Mouse (Mus musculus) limb, embryonic 15.5 days (tissue): ENCODE data around the gene Trim8. TPM values are rescaled to one million over a fixed set of nuclear protein-coding genes. Genes with fewer than 3 reads are reported as not detected.

ENCODE experiments used
- ATAC-seq: fragments of 200-750 bp; cut with Nextera tagmentation; 2 replicates; pipeline ENCODE4 v1.8.0; 2017; ENCODE audit warnings: low read depth, moderate TSS enrichment; ENCODE audit not compliant: insufficient number of reproducible peaks, low FRiP score, low TSS enrichment
- H3K27ac ChIP-seq: fragments of 300-500 bp; sonication (generic); 2 replicates; pipeline ENCODE4 v1.5.1; 2015; ENCODE audit warnings: moderate library complexity, mild to moderate bottlenecking, inconsistent platforms
- H3K27me3 ChIP-seq: fragments of 300-500 bp; sonication (generic); 2 replicates; pipeline ENCODE4 v1.6.1; 2015; ENCODE audit warnings: inconsistent platforms
- H3K36me3 ChIP-seq: fragments of 300-500 bp; sonication (generic); 2 replicates; pipeline ENCODE4 v1.6.1; 2015; ENCODE audit warnings: inconsistent platforms
- H3K4me1 ChIP-seq: fragments of 300-500 bp; sonication (generic); 2 replicates; pipeline ENCODE4 v1.6.1; 2015; ENCODE audit warnings: inconsistent platforms
- H3K4me2 ChIP-seq: fragments of 300-500 bp; sonication (generic); 2 replicates; pipeline ENCODE4 v1.6.1; 2015; ENCODE audit warnings: mild to moderate bottlenecking, inconsistent platforms
- H3K4me3 ChIP-seq: fragments of 300-500 bp; sonication (generic); 2 replicates; pipeline ENCODE4 v1.5.1; 2015; ENCODE audit warnings: mild to moderate bottlenecking, inconsistent platforms
- H3K9ac ChIP-seq: fragments of 300-500 bp; sonication (generic); 2 replicates; pipeline ENCODE4 v1.6.1; 2015; ENCODE audit warnings: inconsistent platforms
- H3K9me3 ChIP-seq: fragments of 300-500 bp; sonication (generic); 2 replicates; pipeline ENCODE4 v1.6.1; 2016; ENCODE audit warnings: inconsistent platforms
- WGBS: fragments of 180-500 bp; shearing (Covaris S2); methylation state at CpG from one replicate; pipeline ENCODE4 v1.1.7; 2015; 5-methylcytosine and 5-hydroxymethylcytosine counted together
- polyA plus RNA-seq: library from polyadenylated mRNA; unstranded; fragments of >200 nt; fragmentation: Nextera tagmentation; extraction: Ambion mirVana; gene quantifications from 2 replicates; pipeline ENCODE4 v1.2.1, GENCODE M21; 2015

The Trim8 gene
- polyA plus RNA-seq, 1 experiment from 2014 or later: 15.1 TPM

DNA sequence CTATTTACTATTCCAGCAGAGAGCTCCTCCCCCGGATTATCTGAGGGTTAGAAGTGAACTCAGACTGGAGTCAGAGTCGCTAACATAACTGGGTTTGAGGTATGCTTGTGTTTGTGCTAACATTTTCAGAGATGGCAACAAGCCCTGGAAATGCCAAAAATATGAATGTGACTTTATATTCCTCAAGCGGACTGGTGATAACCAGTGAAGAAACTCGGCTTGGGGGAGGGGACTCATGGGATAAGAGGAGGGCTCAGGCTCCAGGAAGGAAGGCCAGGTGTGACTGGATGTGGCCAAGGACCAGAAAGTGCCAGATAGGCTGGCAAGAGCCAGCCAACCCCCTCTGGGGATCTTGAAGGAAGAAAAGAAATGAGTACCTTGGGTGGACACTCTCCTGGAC lies 19.7 kb upstream of the Trim8 start:
- no peak for ATAC-seq
- H3K27ac ChIP-seq: no peak overlapping the region
- peaks cover 59% of the 10 kb centered on the region for H3K36me3 ChIP-seq
- WGBS: 39% methylated on average over 4 of the region's 4 CpGs
- no peak overlapping the region for H3K4me2 ChIP-seq
- peaks cover 70% of the 10 kb centered on the region for H3K4me1 ChIP-seq
- H3K9me3 ChIP-seq: no peaks in the 10 kb centered on the region
- no peaks in the 10 kb centered on the region for H3K27me3 ChIP-seq
- H3K9ac ChIP-seq: no peak overlapping the region
- H3K4me3 ChIP-seq: no peak overlapping the region

DNA sequence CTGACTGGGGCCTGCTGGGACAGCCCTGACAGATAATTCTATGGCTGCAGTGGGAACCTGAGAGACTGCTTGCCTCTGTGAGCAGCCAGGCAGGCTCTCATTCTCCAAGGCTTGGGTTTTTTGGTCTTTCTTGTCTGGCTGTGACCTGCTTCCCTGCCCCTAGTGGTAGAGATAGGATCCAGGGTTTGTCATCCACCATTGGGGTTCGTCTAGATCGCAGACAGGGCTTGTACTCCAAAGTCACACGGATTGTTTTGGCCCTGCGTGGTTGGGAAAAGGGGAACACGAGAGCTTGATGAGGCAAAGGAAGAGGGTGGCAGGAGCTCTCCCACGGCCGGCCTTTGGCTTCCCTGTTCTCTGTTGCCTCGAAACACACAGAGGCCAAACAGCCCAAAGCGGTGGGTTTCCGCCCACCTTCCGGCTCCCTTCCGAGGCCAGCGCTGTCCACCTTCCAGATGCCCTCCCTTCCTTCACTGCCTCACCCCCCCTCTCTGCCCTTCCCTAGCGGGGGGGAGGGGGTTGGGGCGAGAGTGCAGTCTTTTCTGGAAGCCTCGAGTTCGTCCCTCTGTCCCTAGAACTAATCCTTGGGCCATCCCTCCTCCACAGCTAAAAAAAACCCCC lies 18.5 kb upstream of the Trim8 start:
- ATAC-seq: no peak
- H3K27me3 ChIP-seq: no peaks in the 10 kb centered on the region
- H3K9me3 ChIP-seq: no peaks in the 10 kb centered on the region
- H3K4me1 ChIP-seq: peaks cover 60% of the 10 kb centered on the region
- no peak overlapping the region for H3K4me3 ChIP-seq
- no peak overlapping the region for H3K27ac ChIP-seq
- WGBS: 51% methylated on average over 17 of the region's 17 CpGs
- peaks cover 51% of the 10 kb centered on the region for H3K36me3 ChIP-seq
- H3K4me2 ChIP-seq: no peak overlapping the region
- no peak overlapping the region for H3K9ac ChIP-seq

DNA sequence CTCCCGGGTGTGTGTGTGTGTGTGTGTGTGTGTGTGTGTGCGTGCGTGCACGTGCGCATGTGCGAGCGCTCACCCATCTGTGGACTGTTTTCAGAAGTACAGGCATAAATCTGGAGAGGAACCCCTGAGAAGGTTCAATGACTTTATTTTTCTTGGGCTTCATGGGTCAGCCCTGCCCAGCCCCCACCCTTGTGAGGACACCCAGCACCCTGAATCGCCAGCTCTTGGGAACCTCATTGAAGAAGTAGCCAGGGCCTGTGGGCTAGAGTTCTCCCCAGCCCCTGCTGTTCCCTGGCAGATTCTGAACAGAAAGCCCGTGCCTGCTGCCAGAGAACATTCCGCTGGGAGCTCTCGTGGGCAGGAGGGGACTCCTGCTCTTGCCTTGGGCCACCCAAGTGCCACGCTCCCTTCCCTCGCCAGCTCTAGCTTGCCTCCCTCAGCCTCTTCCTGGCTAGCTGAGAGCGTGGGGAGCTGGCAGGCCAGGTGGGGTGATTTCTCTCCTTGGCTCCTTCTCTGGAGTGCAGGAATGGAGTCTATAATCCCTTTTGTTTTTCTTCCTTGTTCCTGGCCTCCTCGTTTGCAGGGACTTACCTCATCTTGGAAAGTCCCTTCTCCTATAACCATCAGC lies 17.7 kb upstream of the Trim8 start:
- H3K4me3 ChIP-seq: no peak overlapping the region
- H3K36me3 ChIP-seq: peaks cover 45% of the 10 kb centered on the region
- peaks cover 52% of the 10 kb centered on the region for H3K4me1 ChIP-seq
- ATAC-seq: no peak
- no peak overlapping the region for H3K4me2 ChIP-seq
- H3K9ac ChIP-seq: no peak overlapping the region
- H3K27me3 ChIP-seq: no peaks in the 10 kb centered on the region
- 66% methylated on average over 15 of the region's 15 CpGs for WGBS
- H3K9me3 ChIP-seq: no peaks in the 10 kb centered on the region
- peak overlapping the region; percentile 78 for H3K27ac ChIP-seq

DNA sequence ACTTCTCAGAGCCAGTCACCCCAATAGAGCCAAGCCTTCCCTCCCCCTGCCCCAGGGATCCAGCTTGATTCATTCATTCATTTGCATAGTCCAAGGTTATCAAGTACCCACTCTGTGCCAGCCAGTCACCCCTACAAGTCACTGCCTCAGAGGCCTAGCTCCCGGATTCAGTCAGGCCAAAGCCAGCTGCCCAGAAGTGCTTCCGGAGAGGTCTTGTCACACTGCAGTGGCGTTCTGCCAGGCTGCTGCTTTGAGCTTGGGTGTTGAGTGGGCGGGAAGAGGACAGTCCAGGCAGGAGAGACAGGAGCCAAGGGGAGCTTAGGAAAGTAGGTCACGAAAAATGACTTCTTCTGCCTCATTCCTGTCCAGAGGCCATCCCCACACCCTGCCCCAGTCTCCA lies 17.0 kb upstream of the Trim8 start:
- Histone ChIP-seq H3K27me3 (no peaks in the 10 kb centered on the region), H3K9ac (no peak overlapping the region), H3K4me1 (peaks cover 49% of the 10 kb centered on the region), H3K36me3 (peaks cover 40% of the 10 kb centered on the region), H3K4me2 (no peak overlapping the region), H3K4me3 (no peak overlapping the region), H3K27ac (peak overlapping the region; percentile 78), H3K9me3 (no peaks in the 10 kb centered on the region)
- ATAC-seq: no peak
- WGBS: 66% methylated on average over 5 of the region's 5 CpGs

DNA sequence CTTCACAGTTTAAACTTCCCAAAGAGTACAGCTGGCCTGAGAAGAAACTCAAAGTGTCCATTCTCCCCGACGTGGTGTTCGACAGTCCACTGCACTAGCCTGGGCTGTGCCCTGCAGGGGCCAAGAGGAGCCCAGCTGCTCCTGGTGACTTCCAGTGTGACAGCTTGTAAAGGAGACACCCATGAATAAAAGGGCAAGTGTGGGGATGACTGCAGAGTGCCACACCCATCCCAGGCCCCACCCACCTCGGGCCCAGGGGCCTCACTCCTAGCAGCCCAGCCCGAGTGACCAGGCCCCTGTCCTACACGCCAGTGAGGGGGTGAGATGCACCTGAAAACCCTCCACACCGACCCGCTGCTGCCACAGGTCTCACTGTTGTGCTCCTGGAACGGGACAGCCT lies 15.7 kb upstream of the Trim8 start:
- Histone ChIP-seq H3K36me3 (peaks cover 31% of the 10 kb centered on the region), H3K9me3 (no peaks in the 10 kb centered on the region), H3K4me3 (no peak overlapping the region), H3K4me1 (peaks cover 52% of the 10 kb centered on the region), H3K9ac (no peak overlapping the region), H3K27ac (no peak overlapping the region; the same call in 1 of the 2 replicates), H3K27me3 (no peaks in the 10 kb centered on the region), H3K4me2 (no peak overlapping the region)
- no peak for ATAC-seq
- 62% methylated on average over 9 of the region's 9 CpGs for WGBS

DNA sequence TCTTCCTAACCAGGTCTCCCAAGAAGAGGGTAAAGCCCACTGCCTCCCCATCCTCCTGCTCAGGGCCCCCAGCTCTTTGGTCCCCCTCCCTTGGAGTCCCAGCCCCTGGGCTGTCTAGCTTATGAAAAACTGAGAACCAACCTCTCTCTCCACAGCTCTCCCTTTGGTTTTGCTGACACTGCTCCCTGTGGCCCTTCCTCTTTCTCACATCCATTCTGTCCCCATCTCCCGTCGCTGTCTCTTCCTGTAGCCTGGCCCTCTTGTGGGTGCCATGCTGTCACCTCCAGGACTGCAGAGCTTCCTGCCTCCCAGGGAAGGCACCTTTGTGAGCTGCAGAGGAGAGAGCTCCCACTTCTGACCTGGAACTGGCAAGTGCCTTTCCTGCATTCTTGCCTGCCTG lies 14.8 kb upstream of the Trim8 start:
- Histone ChIP-seq H3K9ac (no peak overlapping the region), H3K27me3 (no peaks in the 10 kb centered on the region), H3K4me2 (no peak overlapping the region), H3K4me1 (peaks cover 48% of the 10 kb centered on the region), H3K9me3 (no peaks in the 10 kb centered on the region), H3K36me3 (peaks cover 28% of the 10 kb centered on the region), H3K4me3 (no peak overlapping the region), H3K27ac (peak overlapping the region; percentile 8; the same call in 1 of the 2 replicates)
- ATAC-seq: no peak
- WGBS: 48% methylated on average over 2 of the region's 2 CpGs

DNA sequence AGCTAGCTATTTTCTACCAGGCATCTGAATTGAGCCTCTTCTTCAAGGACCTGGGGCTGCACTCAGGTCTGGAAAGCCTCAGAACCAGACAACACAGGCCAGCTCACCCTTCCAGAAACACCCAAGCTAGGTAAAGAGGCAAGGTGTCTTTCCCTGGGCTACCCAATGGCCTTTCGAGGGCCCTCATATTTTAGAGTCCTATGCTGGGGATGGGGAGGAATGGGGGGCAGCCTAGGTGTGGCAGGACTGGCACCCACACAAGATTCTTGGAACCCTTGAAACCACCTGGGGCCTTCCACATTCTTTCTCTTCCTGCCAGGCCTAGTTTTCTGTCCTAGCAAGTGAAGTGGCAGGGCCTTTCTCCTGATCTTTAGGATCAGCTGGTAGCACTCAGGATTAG lies 12.1 kb upstream of the Trim8 start:
- no peak for ATAC-seq

DNA sequence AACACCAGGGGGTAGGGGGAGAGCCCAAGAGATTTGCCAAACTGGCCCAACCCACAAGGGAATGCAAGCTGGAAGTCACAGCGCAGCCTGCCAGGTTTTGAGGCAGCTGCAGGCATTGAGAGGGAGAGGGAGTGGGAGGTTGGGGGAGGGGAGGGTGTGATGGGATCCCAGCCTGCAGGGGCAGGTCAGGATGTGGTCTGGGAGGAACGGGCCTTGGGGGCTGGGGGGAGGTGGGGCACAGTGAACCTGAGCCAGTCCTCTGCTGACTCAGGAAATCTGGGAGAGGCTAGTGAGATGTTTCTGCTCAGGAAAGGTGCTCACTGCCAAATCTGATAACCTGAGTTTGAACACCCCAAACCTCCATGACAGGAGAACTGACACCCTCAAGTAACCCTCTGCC lies 10.9 kb upstream of the Trim8 start:
- Histone ChIP-seq H3K4me2 (no peak overlapping the region), H3K4me3 (no peak overlapping the region), H3K4me1 (peaks cover 15% of the 10 kb centered on the region), H3K9ac (no peak overlapping the region), H3K27ac (peak overlapping the region; percentile 33; the same call in 1 of the 2 replicates), H3K27me3 (no peaks in the 10 kb centered on the region), H3K9me3 (no peaks in the 10 kb centered on the region), H3K36me3 (peaks cover 12% of the 10 kb centered on the region)
- ATAC-seq: no peak
- 13% methylated on average over 2 of the region's 2 CpGs for WGBS

More for the DNA sequence above, 12.1 kb upstream of the Trim8 start:
- no peak overlapping the region for H3K4me2 ChIP-seq
- peaks cover 23% of the 10 kb centered on the region for H3K4me1 ChIP-seq
- H3K27me3 ChIP-seq: no peaks in the 10 kb centered on the region
- H3K36me3 ChIP-seq: peaks cover 24% of the 10 kb centered on the region
- H3K9me3 ChIP-seq: no peaks in the 10 kb centered on the region
- WGBS: 92% methylated on average over 1 of the region's 1 CpGs
- H3K4me3 ChIP-seq: no peak overlapping the region
- H3K27ac ChIP-seq: no peak overlapping the region
- no peak overlapping the region for H3K9ac ChIP-seq

DNA sequence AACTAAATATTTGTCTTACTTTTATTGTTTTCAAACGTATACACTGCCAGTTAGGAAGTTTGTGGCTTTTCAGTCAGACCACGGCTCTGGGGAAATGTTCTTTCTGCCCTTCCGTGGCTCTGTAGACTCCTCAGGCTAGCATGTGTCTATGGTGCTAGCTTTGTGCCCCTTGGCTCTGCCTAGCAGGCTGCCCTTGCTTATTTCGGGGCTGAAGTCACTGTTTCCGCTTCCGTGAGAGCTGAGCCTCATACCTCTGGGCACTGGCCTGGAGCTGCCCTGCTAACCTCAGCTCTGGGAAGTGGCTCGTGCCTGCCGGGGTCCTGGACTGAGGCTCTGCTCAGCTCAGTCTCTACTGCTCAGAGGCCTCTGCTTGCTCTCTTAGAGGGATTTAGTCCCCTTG lies 6.4 kb upstream of the Trim8 start:
- Histone ChIP-seq H3K36me3 (no peaks in the 10 kb centered on the region), H3K9me3 (no peaks in the 10 kb centered on the region), H3K4me3 (no peak overlapping the region), H3K9ac (no peak overlapping the region), H3K4me1 (peaks cover 5% of the 10 kb centered on the region), H3K27ac (no peak overlapping the region), H3K27me3 (no peaks in the 10 kb centered on the region), H3K4me2 (no peak overlapping the region)
- 78% methylated on average over 8 of the region's 8 CpGs for WGBS
- no peak for ATAC-seq

DNA sequence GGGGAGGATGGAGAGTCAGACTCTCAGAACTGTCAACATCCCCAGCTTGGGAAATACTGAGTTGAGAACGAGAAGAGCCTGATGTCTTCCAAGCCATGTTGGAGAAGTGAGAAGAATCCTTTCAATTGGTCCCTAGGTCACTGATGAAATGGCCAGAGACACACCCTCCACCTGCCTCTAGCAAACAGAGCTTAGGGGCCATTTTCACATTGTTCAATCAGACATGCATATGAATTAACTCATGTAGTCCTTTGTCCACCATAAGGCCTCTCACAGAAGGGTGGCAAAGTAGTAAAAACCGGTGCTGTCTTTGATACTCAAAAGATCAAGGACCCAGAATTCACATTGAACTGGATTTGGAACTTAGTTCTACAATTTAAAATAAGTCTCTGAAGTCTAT lies 4.3 kb upstream of the Trim8 start:
- H3K4me1 ChIP-seq: no peaks in the 10 kb centered on the region
- H3K4me3 ChIP-seq: no peak overlapping the region
- no peaks in the 10 kb centered on the region for H3K27me3 ChIP-seq
- WGBS: 77% methylated on average over 2 of the region's 2 CpGs
- H3K36me3 ChIP-seq: no peaks in the 10 kb centered on the region
- ATAC-seq: no peak
- no peak overlapping the region for H3K9ac ChIP-seq
- H3K9me3 ChIP-seq: no peaks in the 10 kb centered on the region
- H3K27ac ChIP-seq: no peak overlapping the region
- no peak overlapping the region for H3K4me2 ChIP-seq

DNA sequence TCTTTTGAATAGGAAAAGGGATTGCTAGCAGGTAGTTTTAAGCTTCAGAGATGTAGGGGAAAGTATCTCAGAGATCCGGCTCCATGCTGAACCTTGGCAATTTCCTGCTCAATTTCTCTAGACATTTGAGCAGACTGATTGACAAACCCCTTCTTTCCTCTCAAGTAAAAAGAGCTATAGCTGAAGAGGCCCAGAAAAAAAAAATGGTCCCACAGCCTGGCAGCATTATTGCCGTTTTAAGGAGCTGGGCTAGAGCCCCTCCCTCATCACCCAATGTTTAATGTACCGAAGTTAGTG lies 2.0 kb upstream of the Trim8 start:
- Histone ChIP-seq H3K9me3 (no peaks in the 10 kb centered on the region), H3K4me3 (peak overlapping the region; percentile 92), H3K4me2 (peak overlapping the region; percentile 94), H3K27ac (peak overlapping the region; percentile 88), H3K27me3 (no peaks in the 10 kb centered on the region), H3K9ac (no peak overlapping the region), H3K4me1 (peaks cover 19% of the 10 kb centered on the region), H3K36me3 (no peaks in the 10 kb centered on the region)
- ATAC-seq: no peak
- 0% methylated on average over 3 of the region's 3 CpGs for WGBS

DNA sequence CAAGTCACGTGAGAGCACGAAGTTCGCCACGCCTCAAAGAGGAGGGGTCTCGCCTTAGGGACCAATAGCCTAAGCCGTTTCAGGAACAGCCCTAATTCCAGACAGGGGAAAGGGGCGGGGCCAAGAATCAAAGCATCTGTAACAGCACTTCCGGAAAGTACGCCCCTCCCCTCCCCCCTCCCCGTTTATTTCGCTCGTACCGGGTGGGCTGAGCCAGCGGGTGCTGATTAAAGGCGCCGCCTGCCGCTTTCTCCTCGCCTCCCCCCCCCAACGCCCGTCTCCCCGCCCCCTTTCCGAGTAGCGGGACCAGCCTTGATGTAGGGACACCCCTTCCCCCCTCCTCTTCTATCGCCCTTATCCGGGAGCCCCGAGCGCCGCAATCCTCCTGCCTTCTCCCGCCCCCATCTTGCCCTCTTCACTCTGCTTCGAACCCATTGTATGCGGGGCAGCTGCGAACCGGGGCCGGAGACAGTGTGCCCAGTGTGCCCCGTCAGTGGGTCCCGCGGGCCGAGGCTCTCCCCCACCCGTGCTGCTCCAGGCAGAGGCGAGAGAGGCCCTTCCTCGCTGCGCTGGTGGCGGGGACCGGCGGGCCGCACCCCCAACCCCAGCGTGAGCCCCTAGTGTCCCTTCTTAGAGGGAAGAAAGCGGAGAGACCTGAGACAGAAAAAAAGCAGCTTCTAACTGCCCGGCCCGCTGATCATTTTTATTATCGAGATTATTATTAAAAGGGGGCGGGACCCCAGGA lies 1.5 kb upstream of the Trim8 start:
- H3K27me3 ChIP-seq: no peaks in the 10 kb centered on the region
- ATAC-seq: peak; percentile 87
- peaks cover under 1% of the 10 kb centered on the region; the same call in 1 of the 2 replicates for H3K36me3 ChIP-seq
- peak overlapping the region; percentile 81 for H3K9ac ChIP-seq
- peak overlapping the region; percentile 92 for H3K4me3 ChIP-seq
- no peaks in the 10 kb centered on the region for H3K9me3 ChIP-seq
- H3K27ac ChIP-seq: peak overlapping the region; percentile 99
- under 1% methylated on average over 48 of the region's 52 CpGs for WGBS
- H3K4me1 ChIP-seq: peaks cover 24% of the 10 kb centered on the region
- H3K4me2 ChIP-seq: peak overlapping the region; percentile 94
